Mouse (Mus musculus) intestine, embryonic 16.5 days (tissue): ENCODE results near the gene Hist1h3g. TPM values are rescaled to one million over a fixed set of nuclear protein-coding genes. Genes with fewer than 3 reads are reported as not detected.
"Not testable (repeated sequence)": the region's sequence is repeated elsewhere in the genome, so short reads cannot be mapped to it uniquely, and the experiment has no call there.

Experiments used
- ATAC-seq: fragments of 200-750 bp; cut with Nextera tagmentation; 2 replicates; pipeline ENCODE4 v1.8.0; 2017; ENCODE audit warnings: moderate TSS enrichment, moderate library complexity
- H3K27ac ChIP-seq: fragments of 300-500 bp; sonication (generic); 2 replicates; pipeline ENCODE4 v1.5.1; 2014; ENCODE audit warnings: mild to moderate bottlenecking, low read length
- H3K27me3 ChIP-seq: fragments of 300-500 bp; sonication (generic); replicated peaks from 2 replicates; pipeline ENCODE4 v1.6.1; 2014; ENCODE audit warnings: low read length, control low read depth, mixed read lengths; ENCODE audit not compliant: control insufficient read depth, insufficient read depth
- H3K36me3 ChIP-seq: fragments of 300-500 bp; sonication (generic); 2 replicates; pipeline ENCODE4 v1.6.1; 2014; ENCODE audit warnings: low read length, control low read depth; ENCODE audit not compliant: control insufficient read depth, insufficient read depth
- H3K4me1 ChIP-seq: fragments of 300-500 bp; sonication (generic); 2 replicates; pipeline ENCODE4 v1.6.1; 2014; ENCODE audit warnings: low read length, control low read depth, mixed read lengths; ENCODE audit not compliant: control insufficient read depth, insufficient read depth
- H3K4me2 ChIP-seq: fragments of 300-500 bp; sonication (generic); 2 replicates; pipeline ENCODE4 v1.6.1; 2014; ENCODE audit warnings: low read depth, low read length, control low read depth
- H3K4me3 ChIP-seq: fragments of 300-500 bp; sonication (generic); 2 replicates; pipeline ENCODE4 v1.5.1; 2014; ENCODE audit warnings: mild to moderate bottlenecking, low read length
- H3K9ac ChIP-seq: fragments of 300-500 bp; sonication (generic); 2 replicates; pipeline ENCODE4 v1.6.1; 2014; ENCODE audit warnings: low read depth, low read length
- H3K9me3 ChIP-seq: fragments of 300-500 bp; sonication (generic); 2 replicates; pipeline ENCODE4 v1.6.1; 2016; ENCODE audit warnings: low read length, control low read depth; ENCODE audit not compliant: control insufficient read depth
- WGBS: fragments of 180-500 bp; shearing (Covaris S2); extraction: QIAGEN DNeasy Blood & Tissue Kit; methylation state at CpG from one replicate; pipeline ENCODE4 v1.1.7; 2014; 5-methylcytosine and 5-hydroxymethylcytosine counted together
- polyA plus RNA-seq: library from polyadenylated mRNA; unstranded; fragments of >200 nt; fragmentation: Nextera tagmentation; extraction: Ambion mirVana; gene quantifications from 2 replicates; pipeline ENCODE4 v1.2.1, GENCODE M21; 2015

Hist1h3g gene
- polyA plus RNA-seq, 1 experiment from 2014 or later = 3.7 TPM

DNA sequence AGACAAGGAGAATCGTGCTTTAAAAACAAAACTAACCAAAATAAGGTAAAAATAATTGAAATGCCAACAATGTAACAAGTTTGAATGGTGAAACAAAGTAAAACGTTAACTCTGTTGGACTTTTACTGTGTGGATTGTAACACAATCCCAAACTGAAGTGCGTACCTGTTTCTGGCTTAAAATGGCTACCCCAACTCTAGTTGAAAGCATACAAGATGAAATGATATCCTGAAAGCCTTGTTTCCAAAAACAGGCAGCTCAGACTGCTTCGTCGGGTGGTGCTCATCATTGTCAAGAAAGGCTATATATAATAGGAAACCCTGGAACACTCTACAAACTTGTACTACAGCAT lies 26.3 kb downstream of the Hist1h3g start:
- 0 out of 2 replicates have a peak overlapping the region, but pooled peaks have one; percentile 60 for H3K9ac ChIP-seq
- H3K9me3 ChIP-seq, H3K36me3 ChIP-seq, ATAC-seq, H3K27me3 ChIP-seq, H3K4me1 ChIP-seq: not testable (repeated sequence)
- H3K4me2 ChIP-seq = peak overlapping the region; percentile 62
- peak overlapping the region; percentile 96 for H3K27ac ChIP-seq
- 2% methylated on average over 2 of the region's 5 CpGs for WGBS
- peak overlapping the region; percentile 45 for H3K4me3 ChIP-seq

DNA sequence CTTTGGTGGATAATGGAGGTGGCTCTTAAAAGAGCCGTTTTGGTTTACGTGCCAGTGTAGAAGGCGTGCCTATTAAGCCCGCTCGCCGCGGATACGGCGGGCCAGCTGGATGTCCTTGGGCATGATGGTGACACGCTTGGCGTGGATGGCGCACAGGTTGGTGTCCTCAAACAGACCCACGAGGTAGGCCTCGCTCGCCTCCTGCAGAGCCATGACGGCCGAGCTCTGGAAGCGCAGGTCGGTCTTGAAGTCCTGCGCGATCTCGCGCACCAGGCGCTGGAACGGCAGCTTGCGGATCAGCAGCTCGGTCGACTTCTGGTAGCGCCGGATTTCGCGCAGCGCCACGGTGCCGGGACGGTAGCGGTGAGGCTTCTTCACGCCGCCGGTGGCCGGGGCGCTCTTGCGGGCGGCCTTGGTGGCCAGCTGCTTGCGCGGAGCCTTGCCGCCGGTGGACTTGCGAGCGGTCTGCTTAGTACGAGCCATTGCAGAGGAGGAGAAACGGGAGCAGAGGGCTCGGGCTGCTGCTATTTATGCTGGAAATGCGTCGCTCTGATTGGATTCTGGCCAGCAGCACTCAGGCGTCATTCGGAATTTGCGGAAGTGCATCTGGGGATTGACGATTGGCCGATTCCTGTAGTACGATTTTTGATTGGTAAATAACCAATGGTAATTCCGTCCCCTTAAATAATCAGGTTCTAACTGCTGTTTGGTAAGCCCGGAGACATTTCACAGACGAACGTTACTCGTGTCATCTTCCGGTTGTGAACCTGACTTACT lies 26.8 kb downstream of the Hist1h3g start, which contains the start of gene Hist1h3e:
Hist1h3e (minus strand) TSS at position 487 of the 777 bp plus-strand sequence.
- not testable (repeated sequence) for H3K4me1 ChIP-seq
- ATAC-seq = peak; percentile 95

DNA sequence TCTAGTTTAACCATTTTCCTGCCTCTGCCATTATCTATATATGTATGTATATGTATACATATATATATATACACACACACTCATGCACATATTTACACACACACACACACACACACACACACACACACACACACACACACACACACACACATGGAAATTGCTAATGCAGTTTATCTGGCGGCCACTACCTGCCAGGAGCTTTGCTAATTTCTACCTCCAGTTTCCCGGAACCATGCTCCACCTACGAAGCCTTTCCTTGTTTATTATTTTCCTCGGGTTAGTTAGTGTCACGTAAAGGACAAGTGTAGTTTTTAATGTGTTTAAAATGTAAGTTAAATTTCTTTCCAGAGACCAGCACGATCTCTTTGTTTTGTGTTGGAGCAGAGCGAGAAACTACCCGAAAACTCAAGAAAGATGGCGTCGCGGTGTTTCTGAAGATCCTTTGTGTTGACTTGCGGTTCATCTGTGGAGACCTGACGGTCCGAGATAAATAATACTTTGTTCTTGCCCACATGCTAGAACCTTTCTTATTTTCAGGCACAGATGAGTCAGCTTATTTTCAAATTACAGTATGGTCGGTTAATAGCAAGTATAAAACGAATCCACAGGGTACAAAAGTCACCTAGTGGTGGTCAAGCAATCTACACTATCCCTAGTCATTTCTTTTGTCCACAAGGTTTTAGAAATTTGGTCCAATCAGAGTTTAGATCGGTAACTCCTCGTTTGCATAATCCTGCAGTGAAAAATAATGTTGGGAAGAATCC lies 27.7 kb downstream of the Hist1h3g start:
- Histone ChIP-seq H3K9me3 (no peaks in the 10 kb centered on the region), H3K27ac (peak overlapping the region; percentile 96), H3K4me3 (peak overlapping the region; percentile 45), H3K4me2 (peak overlapping the region; percentile 62), H3K4me1 (no peaks in the 10 kb centered on the region; the same call in 1 of the 2 replicates), H3K9ac (peak overlapping the region; percentile 60; the same call in 1 of the 2 replicates), H3K36me3 (no peaks in the 10 kb centered on the region), H3K27me3 (no peaks in the 10 kb centered on the region)
- peak; percentile 45 for ATAC-seq
- 2% methylated on average over 18 of the region's 18 CpGs for WGBS

More for the DNA sequence above, 26.8 kb downstream of the Hist1h3g start, which contains the start of gene Hist1h3e:
- Histone ChIP-seq H3K4me3 (peak within 1 kb of the TSS; percentile 45), H3K9ac (peak within 1 kb of the TSS; percentile 60), H3K27ac (peak within 1 kb of the TSS; percentile 96), H3K4me2 (peak within 1 kb of the TSS; percentile 62)
- not testable (repeated sequence) for H3K36me3 ChIP-seq, H3K27me3 ChIP-seq, H3K9me3 ChIP-seq
- under 1% methylated on average over 52 of the region's 67 CpGs for WGBS

DNA sequence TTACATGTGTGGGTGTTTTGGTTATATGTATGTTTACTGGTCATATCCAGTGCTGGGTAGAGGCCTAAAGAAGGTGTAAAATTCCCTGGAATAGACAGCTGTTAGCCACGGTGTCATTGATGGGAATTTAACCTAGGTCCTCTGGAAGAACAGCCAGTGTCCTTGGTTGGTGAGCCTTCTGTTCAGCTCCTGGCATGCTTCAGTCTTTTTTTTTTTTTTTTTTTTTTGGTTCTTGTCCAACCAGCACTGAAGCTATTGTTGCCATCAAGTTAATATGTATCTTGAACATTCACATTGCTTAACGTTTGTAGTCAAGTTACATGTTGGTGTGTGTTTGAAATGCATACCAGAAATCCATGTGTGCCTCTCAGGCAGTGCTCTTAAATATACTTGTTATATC lies 29.3 kb downstream of the Hist1h3g start:
- H3K9me3 ChIP-seq = no peaks in the 10 kb centered on the region
- H3K36me3 ChIP-seq = no peaks in the 10 kb centered on the region
- no peaks in the 10 kb centered on the region; the same call in 1 of the 2 replicates for H3K4me1 ChIP-seq
- H3K27me3 ChIP-seq = no peaks in the 10 kb centered on the region
- no peak overlapping the region for H3K27ac ChIP-seq
- no peak overlapping the region for H3K9ac ChIP-seq
- ATAC-seq = no peak
- 85% methylated on average over 2 of the region's 2 CpGs for WGBS
- H3K4me3 ChIP-seq = no peak overlapping the region
- no peak overlapping the region for H3K4me2 ChIP-seq

DNA sequence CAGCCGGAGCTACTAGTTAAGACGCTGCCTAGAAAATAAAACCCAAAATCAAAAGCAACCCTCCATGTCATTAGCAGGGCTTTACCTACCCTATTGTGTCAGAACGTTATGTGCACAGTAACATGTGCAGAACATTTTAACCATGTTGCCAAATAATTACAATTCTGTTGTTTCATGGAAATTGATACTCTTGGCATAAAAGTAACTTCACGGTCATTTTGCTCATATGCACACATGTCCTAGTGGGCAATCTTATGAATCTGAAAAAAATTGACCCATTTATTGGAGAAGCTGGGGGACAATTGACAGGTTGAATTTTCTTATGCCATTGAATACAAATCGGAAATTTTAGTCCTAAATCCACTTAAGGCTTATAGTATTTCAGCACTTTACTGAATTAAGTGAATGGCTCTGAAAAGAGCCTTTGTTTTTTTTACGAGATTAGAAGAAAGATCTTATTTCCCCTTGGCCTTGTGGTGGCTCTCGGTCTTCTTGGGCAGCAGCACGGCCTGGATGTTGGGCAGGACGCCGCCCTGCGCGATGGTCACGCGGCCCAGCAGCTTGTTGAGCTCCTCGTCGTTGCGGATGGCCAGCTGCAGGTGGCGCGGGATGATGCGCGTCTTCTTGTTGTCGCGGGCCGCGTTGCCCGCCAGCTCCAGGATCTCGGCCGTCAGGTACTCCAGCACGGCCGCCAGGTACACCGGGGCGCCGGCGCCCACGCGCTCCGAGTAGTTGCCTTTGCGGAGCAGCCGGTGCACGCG lies 35.2 kb downstream of the Hist1h3g start:
- peak overlapping the region; percentile 64 for H3K9ac ChIP-seq
- WGBS = 2% methylated on average over 25 of the region's 41 CpGs
- H3K9me3 ChIP-seq, H3K27me3 ChIP-seq, ATAC-seq, H3K4me1 ChIP-seq, H3K36me3 ChIP-seq: not testable (repeated sequence)
- H3K4me3 ChIP-seq = peak overlapping the region; percentile 43
- peak overlapping the region; percentile 96 for H3K27ac ChIP-seq
- H3K4me2 ChIP-seq = peak overlapping the region; percentile 56

DNA sequence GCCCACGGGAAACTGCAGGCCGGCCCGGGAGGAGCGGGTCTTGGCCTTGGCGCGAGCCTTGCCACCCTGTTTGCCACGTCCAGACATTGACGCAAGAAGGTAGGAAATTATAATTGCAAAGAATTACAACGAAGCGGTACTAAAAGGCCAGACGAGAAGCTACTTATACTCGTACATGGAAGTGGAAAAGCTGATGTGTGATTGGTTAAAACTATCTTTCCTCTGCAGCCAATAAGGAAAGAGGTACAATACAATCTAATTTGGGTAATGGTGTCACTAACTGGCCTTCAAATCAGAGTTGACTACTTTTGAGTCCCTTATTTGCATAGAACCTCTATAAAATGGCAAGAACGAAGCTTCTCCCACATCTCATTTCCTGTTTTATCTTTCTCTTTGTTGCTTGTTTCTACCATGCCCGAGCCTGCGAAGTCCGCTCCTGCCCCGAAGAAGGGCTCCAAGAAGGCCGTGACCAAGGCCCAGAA lies 35.8 kb downstream of the Hist1h3g start, which contains the start of the genes Hist1h2ae and Hist1h2bg:
Hist1h2ae (minus strand) TSS at position 199 of the 482 bp plus-strand sequence.
Hist1h2bg (plus strand) TSS at position 375 of the 482 bp plus-strand sequence.
- under 1% methylated on average over 18 of the region's 18 CpGs for WGBS
- Histone ChIP-seq H3K4me2 (peak within 1 kb of the TSS; percentile 68), H3K9ac (peak within 1 kb of the TSS; percentile 72), H3K27ac (peak within 1 kb of the TSS; percentile 96), H3K9me3 (no peaks in the 10 kb centered on the region), H3K36me3 (no peaks in the 10 kb centered on the region), H3K4me1 (0 out of 2 replicates have a peak, but pooled peaks cover 4% of the 10 kb centered on the region), H3K4me3 (peak within 1 kb of the TSS; percentile 51), H3K27me3 (no peaks in the 10 kb centered on the region)
- peak; percentile 88 for ATAC-seq

DNA sequence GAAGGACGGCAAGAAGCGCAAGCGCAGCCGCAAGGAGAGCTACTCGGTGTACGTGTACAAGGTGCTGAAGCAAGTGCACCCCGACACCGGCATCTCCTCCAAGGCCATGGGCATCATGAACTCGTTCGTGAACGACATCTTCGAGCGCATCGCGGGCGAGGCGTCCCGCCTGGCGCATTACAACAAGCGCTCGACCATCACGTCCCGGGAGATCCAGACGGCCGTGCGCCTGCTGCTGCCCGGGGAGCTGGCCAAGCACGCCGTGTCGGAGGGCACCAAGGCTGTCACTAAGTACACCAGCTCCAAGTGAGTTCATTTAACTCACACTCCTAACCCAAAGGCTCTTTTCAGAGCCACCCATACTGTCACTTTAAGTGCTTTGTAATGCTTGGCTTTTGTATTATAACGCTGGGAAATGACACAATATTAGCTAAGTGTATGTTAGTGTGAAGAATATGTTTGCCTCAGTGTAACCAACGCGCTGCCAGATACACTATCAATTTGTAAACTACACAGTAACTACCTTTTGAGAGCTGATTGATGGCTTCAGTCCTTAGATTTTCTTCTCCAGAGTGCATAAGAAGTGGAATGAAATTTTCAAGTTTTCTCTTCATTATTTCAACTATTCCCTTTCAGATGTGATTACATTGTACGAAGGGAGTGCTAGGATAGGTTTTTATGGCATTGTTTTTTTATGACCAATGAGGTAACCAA lies 36.4 kb downstream of the Hist1h3g start:
- not testable (repeated sequence) for H3K4me1 ChIP-seq

DNA sequence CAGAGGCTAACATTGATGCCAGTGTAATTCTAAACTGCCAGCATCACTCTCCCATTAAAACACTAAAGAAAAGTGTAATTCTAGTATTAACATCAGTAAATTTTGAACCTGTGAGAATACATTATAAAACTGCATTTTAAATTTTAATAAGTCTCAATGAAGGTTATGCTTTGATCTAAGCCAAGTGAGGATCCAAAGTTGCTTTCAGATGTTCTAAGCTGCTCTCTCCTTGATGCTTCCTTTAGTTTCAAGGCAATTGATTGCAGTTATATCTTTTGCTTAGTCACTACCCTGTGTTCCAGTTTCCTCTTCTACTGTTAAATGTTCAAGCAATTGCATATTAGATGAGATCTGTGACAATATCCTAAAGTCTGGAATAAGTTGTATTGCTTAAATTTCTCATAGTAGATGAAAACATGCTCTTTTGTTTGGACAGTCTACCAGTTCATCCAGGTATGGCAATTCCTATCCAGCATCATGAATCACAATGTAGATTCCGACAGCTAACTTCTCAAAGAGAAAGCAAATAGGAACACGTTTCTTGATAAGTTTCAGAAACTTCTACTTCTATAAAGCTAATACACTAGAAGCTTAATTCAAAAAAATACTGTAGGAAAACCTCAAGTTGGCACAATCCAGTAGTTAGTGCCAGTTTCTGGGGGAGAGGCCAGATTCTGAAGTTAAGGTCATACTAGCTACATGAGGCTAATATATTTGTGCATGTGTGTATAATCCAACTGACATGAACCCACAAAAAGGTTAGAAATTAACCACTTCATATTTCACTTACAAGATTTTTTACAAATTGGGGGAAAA lies 37.2 kb downstream of the Hist1h3g start:
- Histone ChIP-seq H3K4me2 (peak overlapping the region; percentile 68), H3K4me3 (peak overlapping the region; percentile 51), H3K27ac (peak overlapping the region; percentile 89), H3K27me3 (no peaks in the 10 kb centered on the region), H3K36me3 (no peaks in the 10 kb centered on the region), H3K4me1 (peaks cover 12% of the 10 kb centered on the region; the same call in 1 of the 2 replicates), H3K9ac (peak overlapping the region; percentile 72; the same call in 1 of the 2 replicates), H3K9me3 (no peaks in the 10 kb centered on the region)
- no peak for ATAC-seq
- WGBS = 20% methylated on average over 2 of the region's 2 CpGs

More for the DNA sequence above, 36.4 kb downstream of the Hist1h3g start:
- not testable (repeated sequence) for H3K9me3 ChIP-seq, ATAC-seq, H3K36me3 ChIP-seq, H3K27me3 ChIP-seq
- under 1% methylated on average over 11 of the region's 34 CpGs for WGBS
- peak overlapping the region; percentile 92 for H3K27ac ChIP-seq
- H3K4me2 ChIP-seq = peak overlapping the region; percentile 68
- H3K4me3 ChIP-seq = peak overlapping the region; percentile 51
- H3K9ac ChIP-seq = peak overlapping the region; percentile 72
